Mouse (Mus musculus) limb, embryonic 15.5 days (tissue): ENCODE measurements around the gene Zfp74. TPM values are rescaled to one million over a fixed set of nuclear protein-coding genes. Genes with fewer than 3 reads are reported as not detected.
A peak's percentile ranks its signal among the peaks of the same experiment; 100 is the strongest.

Source experiments
- ATAC-seq: fragments of 200-750 bp; cut with Nextera tagmentation; 2 replicates; pipeline ENCODE4 v1.8.0; 2017; ENCODE audit warnings: low read depth, moderate TSS enrichment; ENCODE audit not compliant: insufficient number of reproducible peaks, low FRiP score, low TSS enrichment
- H3K27ac ChIP-seq: fragments of 300-500 bp; sonication (generic); 2 replicates; pipeline ENCODE4 v1.5.1; 2015; ENCODE audit warnings: moderate library complexity, mild to moderate bottlenecking, inconsistent platforms
- H3K27me3 ChIP-seq: fragments of 300-500 bp; sonication (generic); 2 replicates; pipeline ENCODE4 v1.6.1; 2015; ENCODE audit warnings: inconsistent platforms
- H3K36me3 ChIP-seq: fragments of 300-500 bp; sonication (generic); 2 replicates; pipeline ENCODE4 v1.6.1; 2015; ENCODE audit warnings: inconsistent platforms
- H3K4me1 ChIP-seq: fragments of 300-500 bp; sonication (generic); 2 replicates; pipeline ENCODE4 v1.6.1; 2015; ENCODE audit warnings: inconsistent platforms
- H3K4me2 ChIP-seq: fragments of 300-500 bp; sonication (generic); 2 replicates; pipeline ENCODE4 v1.6.1; 2015; ENCODE audit warnings: mild to moderate bottlenecking, inconsistent platforms
- H3K4me3 ChIP-seq: fragments of 300-500 bp; sonication (generic); 2 replicates; pipeline ENCODE4 v1.5.1; 2015; ENCODE audit warnings: mild to moderate bottlenecking, inconsistent platforms
- H3K9ac ChIP-seq: fragments of 300-500 bp; sonication (generic); 2 replicates; pipeline ENCODE4 v1.6.1; 2015; ENCODE audit warnings: inconsistent platforms
- H3K9me3 ChIP-seq: fragments of 300-500 bp; sonication (generic); 2 replicates; pipeline ENCODE4 v1.6.1; 2016; ENCODE audit warnings: inconsistent platforms
- WGBS: fragments of 180-500 bp; shearing (Covaris S2); methylation state at CpG from one replicate; pipeline ENCODE4 v1.1.7; 2015; 5-methylcytosine and 5-hydroxymethylcytosine counted together
- polyA plus RNA-seq: library from polyadenylated mRNA; unstranded; fragments of >200 nt; fragmentation: Nextera tagmentation; extraction: Ambion mirVana; gene quantifications from 2 replicates; pipeline ENCODE4 v1.2.1, GENCODE M21; 2015

Zfp74 gene
- 11.5 and 11.6 TPM in 2 replicates for polyA plus RNA-seq

DNA sequence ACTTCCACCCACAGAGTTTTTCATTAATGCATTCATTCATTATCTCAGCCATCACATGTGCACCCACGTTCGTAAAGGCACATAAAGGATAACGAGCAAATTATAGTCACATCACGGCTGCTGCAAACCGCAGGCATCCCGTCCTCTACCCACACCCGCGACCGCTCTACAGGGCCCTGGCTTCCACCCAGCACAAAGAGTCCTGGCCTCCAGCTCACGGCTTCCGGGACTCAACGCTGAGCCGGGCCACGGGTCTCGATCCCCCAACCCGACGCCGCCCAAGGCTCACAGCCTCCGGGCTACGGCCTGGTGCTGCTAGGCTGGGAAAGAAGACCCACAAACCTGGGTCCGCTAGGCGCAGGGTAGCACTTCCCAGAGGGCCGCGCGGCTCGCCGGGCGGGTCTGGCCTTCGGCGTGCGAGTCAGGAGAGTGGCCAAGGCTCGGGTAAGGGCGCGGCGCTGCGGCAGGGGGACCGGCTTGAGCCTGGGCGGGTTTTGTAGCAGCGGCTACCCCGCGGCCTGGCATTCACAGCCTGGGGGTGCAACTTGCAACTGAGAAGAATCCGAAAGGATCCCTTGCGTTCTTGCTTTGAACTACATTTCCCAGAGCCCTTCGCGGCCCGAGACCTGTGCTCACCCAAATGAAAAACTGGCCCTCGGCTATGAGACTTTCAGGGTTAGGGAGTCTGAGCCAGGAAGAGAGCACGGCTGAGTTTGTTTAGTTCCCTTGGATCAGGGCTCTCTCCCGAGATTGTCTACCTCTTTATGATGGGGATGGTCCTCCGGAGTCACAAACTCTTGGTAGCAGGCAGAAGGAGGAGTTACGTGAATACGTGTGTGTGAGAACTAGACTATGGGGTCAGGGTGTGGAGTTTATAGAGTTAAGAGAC is at the start of gene Zfp74:
Gene Zfp74, minus strand, starts transcription at position 577 of the 889 bp plus-strand sequence.
- peak within 1 kb of the TSS; percentile 62 for H3K4me3 ChIP-seq

DNA sequence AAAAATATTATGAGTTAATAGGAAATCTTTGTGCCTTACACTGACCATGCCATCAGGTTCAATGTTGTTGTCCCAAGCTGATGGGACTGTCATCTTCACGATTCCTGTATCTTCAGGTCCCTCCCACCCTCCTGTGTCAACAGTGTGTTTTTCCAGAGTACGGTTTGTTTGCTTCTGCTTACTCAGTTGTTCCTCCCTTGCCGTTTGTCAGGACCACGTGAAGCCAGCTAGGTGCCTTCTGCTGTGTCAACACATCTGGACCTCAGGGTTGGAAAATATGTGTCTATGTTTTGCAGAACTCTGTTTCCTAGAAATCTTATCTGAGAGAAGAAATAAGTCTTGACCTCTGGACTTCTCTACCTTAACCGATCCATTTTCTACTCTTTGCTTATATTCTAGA is 46.7 kb upstream of the Zfp74 start:
- 81% methylated on average over 5 of the region's 5 CpGs for WGBS
- H3K4me2 ChIP-seq = no peak overlapping the region
- no peak overlapping the region for H3K9ac ChIP-seq
- no peak overlapping the region for H3K4me3 ChIP-seq
- H3K9me3 ChIP-seq = no peaks in the 10 kb centered on the region
- H3K27me3 ChIP-seq = no peaks in the 10 kb centered on the region
- no peaks in the 10 kb centered on the region for H3K4me1 ChIP-seq
- peaks cover 51% of the 10 kb centered on the region for H3K36me3 ChIP-seq
- H3K27ac ChIP-seq = no peak overlapping the region
- no peak for ATAC-seq

More for the DNA sequence above, at the start of gene Zfp74:
- H3K4me2 ChIP-seq = peak within 1 kb of the TSS; percentile 59
- peak within 1 kb of the TSS; percentile 69 for H3K9ac ChIP-seq
- H3K36me3 ChIP-seq = peaks cover 18% of the 10 kb centered on the region
- H3K4me1 ChIP-seq = 0 out of 2 replicates have a peak, but pooled peaks cover 11% of the 10 kb centered on the region
- under 1% methylated on average over 52 of the region's 52 CpGs for WGBS
- ATAC-seq = peak; percentile 88
- H3K27ac ChIP-seq = peak within 1 kb of the TSS; percentile 94
- no peaks in the 10 kb centered on the region for H3K27me3 ChIP-seq
- H3K9me3 ChIP-seq = no peaks in the 10 kb centered on the region

DNA sequence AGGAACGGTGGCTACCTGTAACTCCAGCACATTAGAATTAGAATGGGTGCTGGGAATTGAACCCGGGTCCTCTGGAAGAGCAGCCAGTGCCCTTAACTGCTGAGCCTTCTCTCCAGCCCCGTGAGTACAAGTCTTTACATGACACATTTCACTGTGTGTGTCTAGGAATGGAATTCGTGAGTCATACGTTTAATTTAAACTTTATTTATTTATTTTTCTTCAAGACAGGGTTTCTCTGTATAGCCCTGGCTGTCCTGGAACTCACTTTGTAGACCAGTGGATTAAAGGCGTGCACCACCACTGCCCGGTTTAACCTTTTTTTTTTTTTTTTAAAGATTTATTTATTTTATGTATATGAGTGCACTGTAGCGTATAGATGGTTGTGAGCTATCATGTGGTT is 41.2 kb upstream of the Zfp74 start:
- H3K9me3 ChIP-seq = no peaks in the 10 kb centered on the region
- H3K4me3 ChIP-seq = no peak overlapping the region
- H3K27me3 ChIP-seq = no peaks in the 10 kb centered on the region
- 85% methylated on average over 8 of the region's 8 CpGs for WGBS
- ATAC-seq = no peak
- H3K27ac ChIP-seq = no peak overlapping the region
- no peaks in the 10 kb centered on the region for H3K4me1 ChIP-seq
- no peak overlapping the region for H3K4me2 ChIP-seq
- H3K36me3 ChIP-seq = peaks cover 82% of the 10 kb centered on the region
- H3K9ac ChIP-seq = no peak overlapping the region

DNA sequence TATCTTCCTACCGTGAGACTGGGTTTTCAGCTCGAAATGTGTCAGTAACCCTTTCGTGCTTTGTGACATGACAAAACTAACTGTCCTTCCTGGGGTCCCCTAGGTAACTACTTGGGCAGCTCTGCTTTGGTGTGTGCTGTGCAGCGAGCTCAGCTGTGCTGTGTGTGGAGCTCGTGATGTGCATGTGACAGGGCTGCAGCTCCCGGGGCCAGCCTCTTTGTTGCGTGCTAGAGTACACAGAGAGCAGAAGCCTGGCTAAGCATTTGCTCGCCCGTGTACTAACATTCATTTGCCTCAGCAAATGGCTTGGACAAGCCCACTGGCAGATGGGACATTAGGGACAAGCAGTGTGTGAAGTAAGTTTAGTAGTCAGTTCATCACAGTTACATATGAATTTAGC is 39.5 kb upstream of the Zfp74 start:
- peaks cover 73% of the 10 kb centered on the region for H3K36me3 ChIP-seq
- ATAC-seq = no peak
- H3K9ac ChIP-seq = no peak overlapping the region
- H3K4me2 ChIP-seq = no peak overlapping the region
- H3K27me3 ChIP-seq = no peaks in the 10 kb centered on the region
- 94% methylated on average over 9 of the region's 9 CpGs for WGBS
- no peaks in the 10 kb centered on the region for H3K4me1 ChIP-seq
- no peak overlapping the region for H3K27ac ChIP-seq
- H3K4me3 ChIP-seq = no peak overlapping the region
- H3K9me3 ChIP-seq = no peaks in the 10 kb centered on the region

DNA sequence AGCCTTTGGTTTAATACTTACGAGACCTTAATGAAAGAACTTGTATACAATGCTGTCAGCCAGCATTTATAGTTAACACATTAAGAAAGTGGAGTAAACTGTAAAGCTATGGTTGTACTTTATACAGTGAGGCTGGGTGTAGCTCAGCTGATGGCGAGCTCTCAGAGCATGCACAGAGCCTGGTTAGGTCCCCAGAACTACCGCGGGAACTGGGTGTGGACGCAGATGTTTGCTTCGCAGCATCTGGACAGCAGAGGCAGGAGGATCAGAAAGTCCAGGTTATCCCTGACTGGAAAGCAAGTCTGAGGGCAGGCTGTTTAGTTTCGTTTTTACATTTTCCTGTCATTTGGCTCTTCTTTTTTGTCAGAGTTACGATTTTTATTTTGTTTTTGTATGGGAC is 38.8 kb upstream of the Zfp74 start:
- H3K27me3 ChIP-seq = no peaks in the 10 kb centered on the region
- H3K9ac ChIP-seq = no peak overlapping the region
- no peak overlapping the region for H3K27ac ChIP-seq
- 93% methylated on average over 8 of the region's 8 CpGs for WGBS
- H3K4me1 ChIP-seq = no peaks in the 10 kb centered on the region
- no peak overlapping the region for H3K4me3 ChIP-seq
- no peak for ATAC-seq
- H3K36me3 ChIP-seq = peaks cover 72% of the 10 kb centered on the region
- H3K4me2 ChIP-seq = no peak overlapping the region
- no peaks in the 10 kb centered on the region for H3K9me3 ChIP-seq

DNA sequence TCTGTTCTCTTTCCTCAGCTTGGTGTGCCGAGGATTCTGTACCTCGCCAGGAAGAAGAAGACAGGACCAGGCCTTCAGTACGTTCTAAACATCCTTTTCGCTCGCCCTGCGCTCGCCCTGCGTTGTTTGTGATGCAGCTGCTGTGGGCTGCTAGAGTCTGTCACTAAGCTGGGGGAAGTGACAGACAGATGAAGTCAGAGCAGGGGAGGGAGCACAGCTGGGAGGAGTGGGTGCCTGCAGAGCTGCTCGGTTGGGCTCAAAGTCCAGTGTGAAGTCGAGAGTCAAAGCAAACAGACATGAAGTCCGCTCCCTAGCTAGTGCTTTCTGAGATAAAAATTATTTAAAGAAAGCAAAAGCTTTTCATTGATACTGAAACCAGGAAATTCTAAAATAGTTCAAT is 35.1 kb upstream of the Zfp74 start:
- 87% methylated on average over 11 of the region's 11 CpGs for WGBS
- ATAC-seq = no peak
- no peak overlapping the region for H3K27ac ChIP-seq
- H3K27me3 ChIP-seq = no peaks in the 10 kb centered on the region
- H3K9me3 ChIP-seq = no peaks in the 10 kb centered on the region
- peaks cover 62% of the 10 kb centered on the region for H3K36me3 ChIP-seq
- no peak overlapping the region for H3K4me2 ChIP-seq
- peaks cover 3% of the 10 kb centered on the region; the same call in 1 of the 2 replicates for H3K4me1 ChIP-seq
- H3K4me3 ChIP-seq = no peak overlapping the region
- H3K9ac ChIP-seq = no peak overlapping the region

DNA sequence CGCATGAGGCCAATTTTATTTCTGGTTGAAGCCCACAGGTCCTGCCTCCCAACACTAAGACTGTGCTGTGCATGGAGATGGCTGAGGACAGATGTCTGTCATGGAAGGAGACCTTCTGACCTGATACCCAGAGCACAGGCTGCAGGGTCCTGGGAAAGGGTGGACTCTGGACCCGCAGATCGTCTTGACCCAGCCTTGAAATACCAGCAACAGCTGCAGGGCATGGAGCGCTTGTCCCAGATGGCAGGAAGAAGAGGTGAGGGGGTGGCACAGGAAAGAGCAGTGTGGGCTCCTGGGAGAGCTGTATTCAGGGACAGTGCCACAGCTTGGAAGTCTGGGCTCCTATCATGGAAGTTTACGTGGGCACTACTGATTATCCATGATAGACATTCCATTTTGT is 33.7 kb upstream of the Zfp74 start:
- peaks cover 52% of the 10 kb centered on the region for H3K36me3 ChIP-seq
- H3K27me3 ChIP-seq = no peaks in the 10 kb centered on the region
- no peak overlapping the region for H3K4me3 ChIP-seq
- WGBS = 90% methylated on average over 5 of the region's 5 CpGs
- no peak overlapping the region for H3K4me2 ChIP-seq
- H3K4me1 ChIP-seq = peaks cover 9% of the 10 kb centered on the region
- ATAC-seq = no peak
- no peak overlapping the region for H3K27ac ChIP-seq
- no peaks in the 10 kb centered on the region for H3K9me3 ChIP-seq
- no peak overlapping the region for H3K9ac ChIP-seq

DNA sequence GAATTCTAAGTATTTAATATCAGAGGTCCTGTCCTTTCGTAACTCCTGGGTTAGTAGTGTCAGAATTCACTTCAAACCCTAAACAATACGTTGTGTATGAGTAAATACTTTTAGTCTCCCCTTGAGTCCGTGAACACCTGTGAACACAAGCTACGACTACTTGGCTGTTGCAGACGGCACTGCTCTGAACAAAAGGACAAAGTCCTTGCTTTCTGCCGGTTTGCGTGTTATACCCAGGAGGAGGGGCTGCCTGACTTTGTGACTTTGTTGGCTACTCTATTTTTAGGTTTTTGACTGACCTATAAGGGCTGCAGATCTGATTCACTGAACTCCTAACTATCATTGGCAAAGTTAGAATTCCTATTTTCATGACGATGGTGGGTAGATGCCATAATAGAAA is 32.2 kb upstream of the Zfp74 start:
- H3K36me3 ChIP-seq = peaks cover 40% of the 10 kb centered on the region
- no peak overlapping the region for H3K27ac ChIP-seq
- no peaks in the 10 kb centered on the region for H3K27me3 ChIP-seq
- WGBS = 82% methylated on average over 8 of the region's 8 CpGs
- no peak overlapping the region for H3K9ac ChIP-seq
- peaks cover 13% of the 10 kb centered on the region for H3K4me1 ChIP-seq
- H3K9me3 ChIP-seq = no peaks in the 10 kb centered on the region
- no peak overlapping the region for H3K4me3 ChIP-seq
- no peak for ATAC-seq
- no peak overlapping the region for H3K4me2 ChIP-seq

DNA sequence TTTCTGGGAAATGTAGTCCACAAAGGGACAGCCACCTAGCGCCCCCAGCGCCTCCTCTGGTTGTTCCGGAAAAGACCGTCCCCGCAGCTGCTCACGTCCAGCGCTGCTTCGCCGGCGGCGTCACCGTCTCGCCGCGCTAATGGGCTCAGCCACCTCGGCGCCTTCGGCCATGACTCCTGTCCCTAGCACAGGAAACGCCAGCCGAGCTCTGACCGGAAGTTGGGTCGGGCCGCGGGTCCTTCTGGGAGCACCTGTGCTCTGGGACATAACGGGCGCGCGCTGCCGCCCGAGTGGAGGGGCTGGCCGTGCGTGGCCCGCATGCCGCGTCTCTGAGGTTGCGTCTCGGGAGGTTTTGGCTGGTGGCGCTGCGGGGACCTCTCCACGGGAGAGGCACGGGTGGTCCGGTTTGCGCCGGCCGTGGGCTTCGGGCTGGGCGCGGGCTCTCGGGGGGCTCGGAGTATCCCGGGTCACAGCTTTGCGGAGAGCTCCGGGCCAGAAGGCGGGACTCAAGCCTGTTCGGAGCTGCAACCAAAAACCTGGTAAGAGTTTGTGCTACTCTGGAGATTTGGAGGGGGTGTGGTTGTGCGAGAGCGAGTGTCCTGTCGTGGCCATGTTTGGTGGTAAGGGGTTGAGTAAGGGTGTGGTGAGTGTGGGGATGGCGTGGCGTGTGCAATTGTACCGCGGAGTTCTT is 29.9 kb upstream of the Zfp74 start, which contains the start of gene Zfp568:
Gene Zfp568, plus strand, starts transcription at position 266 of the 691 bp plus-strand sequence.
- WGBS = under 1% methylated on average over 62 of the region's 62 CpGs
- peak within 1 kb of the TSS; percentile 92 for H3K4me3 ChIP-seq
- H3K36me3 ChIP-seq = peaks cover 27% of the 10 kb centered on the region
- H3K9me3 ChIP-seq = no peaks in the 10 kb centered on the region
- peak within 1 kb of the TSS; percentile 77 for H3K9ac ChIP-seq
- H3K4me1 ChIP-seq = peaks cover 13% of the 10 kb centered on the region
- H3K27me3 ChIP-seq = no peaks in the 10 kb centered on the region
- ATAC-seq = peak; percentile 89
- H3K27ac ChIP-seq = peak within 1 kb of the TSS; percentile 97
- H3K4me2 ChIP-seq = peak within 1 kb of the TSS; percentile 61

DNA sequence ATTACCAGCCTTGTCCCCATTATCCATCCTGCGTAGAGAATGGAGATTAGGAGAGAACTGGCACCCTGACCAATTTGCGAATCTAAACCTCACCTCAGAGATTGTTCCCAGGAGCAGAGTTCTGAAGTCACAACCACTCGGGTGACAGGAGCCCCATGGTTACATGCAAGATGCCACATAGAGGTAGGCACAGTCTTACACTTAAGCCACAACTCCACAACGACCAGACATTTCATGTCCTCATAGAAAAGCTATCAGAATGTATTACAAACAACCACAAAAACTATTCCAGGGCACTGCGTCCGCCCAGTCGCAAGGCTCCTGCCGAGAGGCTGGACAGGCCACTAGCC is 29.4 kb upstream of the Zfp74 start:
- H3K4me2 ChIP-seq = peak overlapping the region; percentile 61
- peak overlapping the region; percentile 92 for H3K4me3 ChIP-seq
- H3K27ac ChIP-seq = peak overlapping the region; percentile 97
- no peaks in the 10 kb centered on the region for H3K9me3 ChIP-seq
- H3K27me3 ChIP-seq = no peaks in the 10 kb centered on the region
- no peak for ATAC-seq
- 2% methylated on average over 8 of the region's 8 CpGs for WGBS
- peaks cover 13% of the 10 kb centered on the region for H3K4me1 ChIP-seq
- peaks cover 24% of the 10 kb centered on the region for H3K36me3 ChIP-seq
- H3K9ac ChIP-seq = peak overlapping the region; percentile 77

DNA sequence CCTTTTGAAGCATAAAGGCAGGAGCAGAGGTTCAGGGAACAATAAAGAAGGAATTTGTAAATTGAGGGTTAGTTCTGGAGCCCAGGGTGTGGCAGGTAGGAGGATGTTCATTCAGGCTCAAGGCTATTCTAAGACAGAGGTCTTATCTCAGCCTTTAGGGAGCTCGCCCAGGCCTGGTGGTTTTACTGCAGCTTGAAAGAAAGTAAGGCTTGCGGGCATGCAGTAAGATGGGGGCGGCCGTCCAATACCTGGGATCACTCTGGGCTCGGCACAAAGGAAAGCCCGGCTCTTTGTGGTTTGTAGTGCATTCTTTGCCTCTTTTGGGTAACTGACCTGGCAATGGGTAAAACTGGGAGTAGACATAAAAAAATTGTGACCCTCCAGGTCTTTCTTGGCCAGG is 29.0 kb upstream of the Zfp74 start:
- Histone ChIP-seq H3K9ac (peak overlapping the region; percentile 77; the same call in 1 of the 2 replicates), H3K27ac (peak overlapping the region; percentile 97), H3K4me3 (peak overlapping the region; percentile 92), H3K9me3 (no peaks in the 10 kb centered on the region), H3K4me2 (peak overlapping the region; percentile 61), H3K36me3 (peaks cover 21% of the 10 kb centered on the region), H3K27me3 (no peaks in the 10 kb centered on the region), H3K4me1 (peaks cover 13% of the 10 kb centered on the region)
- WGBS = 20% methylated on average over 6 of the region's 6 CpGs
- ATAC-seq = no peak

DNA sequence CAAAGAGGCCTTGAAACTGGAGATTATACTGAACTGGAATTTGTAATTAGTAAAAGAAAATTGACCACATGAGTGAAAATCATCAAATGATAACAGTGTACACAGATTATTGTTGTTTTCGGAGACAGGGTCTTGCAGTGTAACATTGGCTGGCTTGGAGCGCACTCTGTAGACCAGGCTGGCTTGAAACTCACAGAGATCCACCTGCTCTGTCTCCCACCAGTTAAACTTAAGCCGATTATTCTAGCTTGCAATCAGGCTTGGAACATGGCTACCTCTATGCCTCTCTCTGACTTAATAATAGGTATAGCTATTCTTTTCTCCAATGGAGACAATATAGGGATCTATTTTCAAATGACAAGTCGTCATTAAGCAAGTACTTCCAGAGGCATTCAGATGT is 28.5 kb upstream of the Zfp74 start:
- H3K9ac ChIP-seq = no peak overlapping the region
- H3K4me2 ChIP-seq = peak overlapping the region; percentile 61; the same call in 1 of the 2 replicates
- WGBS = 71% methylated on average over 4 of the region's 4 CpGs
- H3K27me3 ChIP-seq = no peaks in the 10 kb centered on the region
- H3K9me3 ChIP-seq = no peaks in the 10 kb centered on the region
- peaks cover 13% of the 10 kb centered on the region for H3K4me1 ChIP-seq
- H3K4me3 ChIP-seq = no peak overlapping the region
- peaks cover 15% of the 10 kb centered on the region for H3K36me3 ChIP-seq
- H3K27ac ChIP-seq = no peak overlapping the region; the same call in 1 of the 2 replicates
- ATAC-seq = no peak
